Mouse (Mus musculus): ENCODE measurements around the gene Slc6a17.

Slc6a17 gene

DNA sequence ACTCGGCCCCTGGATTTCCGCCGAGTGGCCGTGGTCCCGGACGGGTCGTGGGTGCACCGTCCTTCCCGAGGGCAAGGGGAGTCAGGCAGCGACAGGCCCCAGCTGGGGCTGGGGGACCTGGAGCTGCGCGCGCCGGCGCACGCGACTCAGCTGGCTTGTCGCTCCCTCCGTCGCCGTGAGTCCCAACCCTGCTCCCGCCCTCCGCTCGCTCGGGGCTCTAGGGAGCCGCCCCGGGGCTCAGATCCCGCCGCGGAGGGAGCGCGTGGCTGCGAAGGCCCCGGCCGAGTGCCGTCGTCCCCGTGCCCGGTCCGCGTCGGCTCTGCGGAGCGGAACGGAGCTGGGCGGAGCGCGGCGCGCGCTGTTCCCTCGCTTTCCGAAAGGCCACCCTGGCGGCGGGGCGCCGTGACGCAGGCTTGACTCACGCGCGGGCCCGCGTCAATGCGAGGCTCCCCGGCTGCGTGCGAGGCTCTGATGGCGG is at the start of gene Slc6a17:
TSS of gene Slc6a17 (minus strand) at position 388 of the 478 bp plus-strand sequence.
- peak; percentile 90 to 95 for DNase-seq

DNA sequence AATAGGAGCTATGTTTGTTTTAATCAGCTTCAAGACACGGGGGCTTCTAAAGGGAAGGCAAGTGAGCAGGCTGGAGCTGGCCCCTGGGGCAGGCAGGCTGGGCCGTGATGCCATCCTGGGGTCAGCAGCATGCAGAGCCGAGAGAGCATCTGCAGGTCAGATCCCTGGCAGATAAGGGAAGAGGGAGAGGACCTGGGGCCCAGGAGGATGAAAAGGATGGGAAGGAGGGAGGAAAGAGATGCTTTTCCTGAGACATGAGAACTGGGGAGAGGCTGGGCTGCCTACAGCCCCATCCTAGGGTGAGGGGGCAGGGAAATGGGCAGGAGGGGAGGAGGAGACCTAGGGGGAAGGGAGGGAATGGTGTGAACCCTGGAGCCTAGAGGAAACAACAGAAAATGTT is 47.5 kb upstream of the Slc6a17 start:
- DNase-seq, result no peak

DNA sequence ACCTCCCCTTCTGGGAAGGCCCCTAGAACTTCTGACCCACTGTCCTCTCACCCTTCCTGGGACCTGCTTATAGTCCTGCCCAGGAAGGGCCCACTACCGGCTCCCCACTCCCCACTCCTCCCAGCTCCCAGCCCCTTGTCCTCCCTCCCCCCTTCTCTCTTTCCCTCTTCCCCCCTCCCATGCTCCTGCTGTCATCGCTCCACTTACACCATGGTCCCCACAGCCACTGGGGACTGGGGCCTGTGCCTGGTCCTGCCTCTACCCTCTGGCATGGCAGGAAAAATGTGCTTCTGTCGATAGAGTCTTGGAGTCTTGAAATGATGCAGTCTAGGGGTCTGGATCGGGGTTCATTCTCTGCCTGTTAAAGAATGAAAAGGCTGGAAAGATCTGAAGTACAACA is 46.1 kb upstream of the Slc6a17 start:
- DNase-seq, result no peak

DNA sequence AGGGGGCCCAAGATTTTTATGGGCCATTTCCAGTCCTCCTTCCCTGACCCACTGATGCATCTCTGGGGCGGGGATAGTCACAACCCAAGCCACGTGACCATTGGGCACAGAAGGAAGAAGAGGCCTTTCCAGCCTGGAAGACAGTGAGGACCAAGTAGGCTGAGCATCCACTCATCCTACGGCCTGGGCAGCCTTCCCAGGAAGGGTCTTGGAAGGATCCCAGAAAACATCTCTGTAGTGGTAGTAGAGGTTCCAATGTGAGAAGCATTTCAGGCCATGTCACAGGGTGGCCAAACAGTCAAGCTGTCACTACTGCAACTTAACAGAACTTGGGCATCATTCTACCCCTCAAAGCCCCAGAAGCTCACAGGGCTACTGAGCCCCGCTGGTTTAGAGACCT is 44.8 kb upstream of the Slc6a17 start:
- DNase-seq, result no peak

DNA sequence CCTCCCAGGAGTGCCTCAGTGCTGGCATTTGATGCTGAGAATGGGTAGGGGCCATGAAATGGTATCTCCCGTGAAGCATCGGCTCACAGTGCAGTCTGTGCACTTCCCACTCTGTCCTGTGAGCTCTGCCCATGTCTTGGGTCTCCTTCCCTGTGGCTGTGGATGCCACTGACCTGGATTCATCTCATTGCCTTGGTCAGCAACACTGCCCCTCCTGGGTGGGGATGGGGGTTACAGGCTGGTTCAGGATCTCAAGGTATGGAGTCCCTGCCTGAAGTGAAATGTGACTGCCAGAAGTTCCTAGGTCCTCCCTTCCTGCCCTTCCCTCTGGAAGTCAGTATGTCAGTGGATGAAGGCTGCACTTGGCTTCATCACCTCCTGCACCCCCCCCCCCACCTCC is 44.3 kb upstream of the Slc6a17 start:
- no peak for DNase-seq

DNA sequence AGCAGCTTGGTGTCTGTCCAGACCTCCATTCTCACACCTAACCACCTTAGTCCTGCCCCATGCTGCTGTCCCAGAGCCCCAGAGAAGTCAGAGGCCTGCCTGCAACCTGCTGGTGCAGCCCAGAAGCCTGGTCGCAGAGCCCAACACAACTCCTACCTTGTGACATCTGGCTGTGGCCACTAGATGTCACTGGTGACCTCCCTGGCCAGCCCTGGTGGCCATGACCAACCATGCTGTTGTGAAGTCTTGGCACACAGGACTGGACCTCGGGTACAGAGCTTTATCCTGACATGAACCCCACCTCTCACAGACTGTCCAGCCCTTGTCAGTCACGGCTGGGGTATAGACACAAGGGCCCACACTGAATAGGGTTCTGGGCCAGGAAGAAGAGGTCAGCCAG is 41.4 kb upstream of the Slc6a17 start:
- DNase-seq, result peak; percentile 78 to 80

DNA sequence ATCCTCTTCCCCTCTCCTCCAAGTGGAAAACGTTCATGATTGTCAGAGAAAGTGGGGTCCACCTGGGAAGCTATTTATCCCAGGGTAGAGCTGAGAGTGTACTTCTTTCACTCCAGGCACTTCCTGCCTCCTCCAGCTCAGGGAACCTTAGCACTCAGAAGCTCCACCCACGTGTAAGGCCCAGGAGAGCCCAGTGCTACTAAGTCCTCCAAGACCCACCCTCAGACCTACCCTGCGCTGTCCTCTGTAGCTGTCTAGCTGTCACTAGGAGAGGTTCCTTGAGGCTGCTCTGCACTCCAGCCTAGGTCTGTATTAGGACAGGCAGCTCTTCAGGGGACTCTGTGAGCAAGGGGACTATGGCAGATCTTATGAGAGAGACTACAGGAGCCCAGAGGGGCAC is 40.9 kb upstream of the Slc6a17 start:
- no peak for DNase-seq

DNA sequence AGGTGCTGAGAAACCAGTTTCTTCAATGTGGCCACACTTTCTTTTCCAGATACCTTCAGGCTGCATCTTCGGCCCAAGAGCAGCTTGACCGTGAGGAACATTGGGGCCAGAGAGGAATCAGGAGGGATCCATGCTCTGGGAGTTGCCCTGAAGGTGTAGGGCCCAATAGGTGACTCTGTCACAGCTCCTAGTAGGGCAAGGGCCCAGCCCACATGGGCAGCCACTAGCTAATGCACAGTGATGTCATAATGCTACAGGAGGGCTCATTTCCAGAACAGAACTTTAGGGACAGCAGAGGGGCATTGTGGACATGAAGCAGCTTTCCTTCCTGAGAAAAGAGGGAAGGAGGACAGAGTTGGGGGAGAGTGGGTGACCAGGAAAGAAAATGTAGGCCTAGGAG is 37.0 kb upstream of the Slc6a17 start, which contains the start of gene Ubl4b:
TSS of gene Ubl4b (minus strand) at position 232 of the 400 bp plus-strand sequence.
- DNase-seq, result no peak

DNA sequence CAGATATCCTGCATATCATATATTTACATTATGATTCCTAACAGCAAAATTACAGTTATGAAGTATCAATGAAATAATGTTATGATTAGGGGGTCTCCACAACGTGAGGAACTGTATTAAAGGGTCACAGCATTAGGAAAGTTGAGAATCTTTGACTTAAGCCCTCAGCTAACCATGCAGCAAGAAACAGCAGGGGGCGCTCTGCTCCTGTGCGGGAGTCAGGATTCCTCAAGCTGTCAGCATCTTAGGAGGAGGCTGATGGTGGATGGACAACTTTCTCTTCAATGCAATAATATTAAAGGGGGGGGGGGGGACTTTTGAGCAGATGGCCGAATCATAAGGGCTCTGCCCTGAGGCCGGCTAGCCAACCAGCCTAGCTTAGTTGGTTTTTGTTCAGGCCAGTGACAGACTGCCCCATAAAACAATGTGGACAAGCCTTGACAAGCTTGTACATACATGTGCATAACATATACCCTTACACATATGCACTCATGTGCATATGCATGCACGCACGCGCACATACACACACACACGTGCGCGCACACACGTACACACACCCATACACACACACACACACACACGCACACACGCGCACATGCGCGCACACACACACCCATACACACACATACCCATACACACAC is 32.7 kb upstream of the Slc6a17 start:
- DNase-seq, result peak; percentile 83 to 87

DNA sequence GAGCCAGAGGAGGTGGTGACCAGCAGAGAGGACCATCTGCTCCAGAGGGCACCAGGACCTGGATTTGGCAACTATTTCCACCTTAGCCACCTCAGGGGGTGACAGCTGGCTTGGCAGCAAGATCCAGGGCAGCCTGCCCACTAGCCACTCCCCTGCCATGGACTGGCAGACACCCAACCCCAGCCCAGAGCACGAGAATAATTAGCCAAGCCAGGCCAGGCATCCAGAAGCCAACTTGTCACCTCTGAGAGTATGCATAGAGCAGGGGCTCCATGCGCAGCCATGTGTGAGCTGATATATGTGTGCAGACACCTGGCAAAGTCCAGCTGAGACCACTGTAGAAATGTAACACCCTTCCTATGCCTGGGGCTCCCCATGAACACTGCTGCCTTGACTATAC is 29.1 kb upstream of the Slc6a17 start:
- peak; percentile 69 to 80 for DNase-seq

DNA sequence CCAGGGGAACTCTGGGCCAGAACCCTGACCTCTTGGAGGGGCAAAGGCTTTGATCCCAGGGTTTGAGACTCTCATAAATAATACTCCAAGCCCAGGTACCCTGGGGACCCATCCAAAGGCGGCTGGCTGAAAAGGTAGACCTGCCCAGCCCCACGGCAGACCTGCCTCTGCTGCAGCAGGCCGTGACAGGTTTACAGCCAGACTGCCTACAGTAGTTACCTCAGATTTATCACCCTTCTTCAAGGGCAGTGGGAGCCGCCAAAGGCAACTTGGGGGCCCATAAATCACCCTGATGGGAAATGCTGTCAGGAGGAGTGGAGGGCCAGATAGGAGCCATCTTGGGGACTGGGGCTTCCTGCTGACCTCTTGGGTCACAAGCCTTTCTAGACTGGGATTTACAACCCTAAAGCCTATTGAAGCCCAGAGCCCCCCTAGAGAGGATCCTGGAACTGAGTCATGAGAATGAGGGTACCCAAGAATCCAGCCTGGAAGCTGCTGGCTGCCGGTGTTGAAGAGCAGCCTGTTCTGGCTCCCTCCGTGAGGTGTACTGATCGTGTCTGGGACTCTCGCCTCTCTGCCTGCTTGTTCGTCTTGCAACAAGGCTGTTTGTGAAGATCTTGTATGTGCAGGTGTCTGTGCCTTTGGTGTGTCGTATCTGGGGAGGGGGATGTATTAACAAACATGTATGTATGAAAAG is 28.0 kb upstream of the Slc6a17 start:
- no peak for DNase-seq

DNA sequence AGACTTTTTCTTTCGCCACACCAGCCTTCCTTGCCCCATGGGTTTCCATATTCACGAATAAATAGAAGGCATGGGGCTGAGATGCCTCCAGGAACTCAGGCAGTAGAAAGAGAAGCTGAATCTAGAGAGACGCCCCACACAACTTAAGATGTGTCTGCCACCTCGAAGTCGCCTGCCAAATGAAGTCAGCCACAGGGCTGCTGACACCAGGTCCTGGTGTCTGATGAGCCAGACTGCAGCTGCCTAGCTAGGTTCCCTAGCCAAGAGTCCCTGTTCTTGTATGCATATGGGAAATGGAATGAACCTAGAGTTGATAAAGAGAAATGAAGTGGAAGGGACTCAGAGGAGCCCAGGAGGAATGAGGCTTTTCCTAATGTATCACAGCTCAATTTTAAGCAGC is 27.5 kb upstream of the Slc6a17 start:
- DNase-seq, result no peak

DNA sequence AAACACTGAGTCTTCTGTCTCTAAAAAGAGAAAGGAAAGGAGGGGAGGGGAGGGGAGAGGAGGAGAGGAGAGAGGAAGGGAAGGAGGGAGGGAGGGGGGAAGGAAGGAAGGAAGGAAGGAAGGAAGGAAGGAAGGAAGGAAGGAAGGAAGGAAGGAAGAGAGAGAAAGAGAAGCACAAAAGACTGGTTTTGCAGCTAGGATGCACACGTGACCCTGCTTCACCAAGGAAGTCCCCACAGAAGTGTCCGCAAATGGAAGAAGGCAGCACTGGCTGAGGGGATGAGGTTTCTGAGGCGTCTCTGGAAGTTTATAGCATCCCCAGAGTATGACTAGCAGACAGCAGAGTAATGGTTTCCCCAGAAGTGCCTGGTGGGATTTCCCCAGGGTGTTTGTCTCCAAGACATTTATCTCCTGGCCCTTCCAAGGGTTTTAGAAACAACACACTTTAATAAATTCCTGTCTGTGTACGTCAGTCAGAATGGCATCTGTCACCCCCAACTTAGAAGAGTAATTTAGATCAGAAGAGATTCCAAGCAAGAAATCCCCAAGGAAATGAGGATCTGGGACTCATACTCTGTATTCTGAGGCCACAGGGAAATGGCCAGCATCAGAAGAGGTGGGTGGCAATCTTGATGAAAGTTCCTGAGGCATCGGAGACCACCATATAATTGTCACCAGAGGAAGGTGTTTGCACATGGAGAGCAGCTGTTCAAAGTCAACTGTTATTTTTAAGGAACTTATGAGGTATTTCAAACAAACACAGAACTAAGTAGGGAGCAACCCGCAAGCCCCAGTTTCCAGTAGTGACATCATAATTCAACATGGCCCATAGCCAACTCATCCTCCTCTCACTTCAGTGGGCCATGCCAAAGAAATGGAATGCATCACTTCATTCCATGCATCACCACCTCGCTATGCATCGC is 25.6 kb upstream of the Slc6a17 start:
- no peak for DNase-seq

DNA sequence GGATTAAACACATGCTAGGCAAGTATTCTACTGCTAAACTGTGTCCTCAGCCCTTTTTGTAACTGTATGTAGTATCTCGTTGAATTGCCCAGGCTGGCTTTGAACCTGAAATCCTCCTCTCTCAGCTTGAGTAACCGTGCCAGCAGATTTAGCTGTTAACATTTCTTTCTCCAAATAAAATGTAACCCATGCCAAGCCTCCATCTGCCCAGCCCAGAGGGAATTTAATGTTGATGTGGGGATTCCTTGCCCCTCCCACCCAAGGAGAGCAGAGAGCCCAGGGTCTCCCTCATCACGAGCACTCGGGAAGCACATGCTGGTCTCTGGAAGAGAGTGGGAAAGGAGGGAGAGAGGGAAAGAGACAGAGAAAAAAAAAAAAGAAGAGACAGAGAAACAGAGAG is 24.8 kb upstream of the Slc6a17 start:
- no peak for DNase-seq

DNA sequence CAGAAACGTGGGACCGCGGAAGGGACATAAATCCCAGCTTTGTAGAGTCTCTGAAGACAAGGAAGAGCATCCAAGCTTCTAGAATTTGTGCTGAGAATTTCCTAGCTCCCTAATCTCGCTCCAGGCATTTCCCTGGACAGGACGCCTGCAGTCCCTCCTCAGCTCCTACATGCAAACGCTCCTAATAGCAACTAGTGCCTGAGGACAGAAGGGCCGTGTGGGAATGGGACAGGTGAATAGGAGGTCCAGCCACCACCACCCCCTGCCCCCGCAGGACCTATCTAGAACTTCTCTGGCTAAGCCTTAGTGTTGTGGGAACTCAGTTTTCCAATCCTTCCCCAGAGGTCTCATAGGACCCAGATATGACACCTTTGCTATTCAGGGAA is 19.7 kb upstream of the Slc6a17 start:
- no peak for DNase-seq

DNA sequence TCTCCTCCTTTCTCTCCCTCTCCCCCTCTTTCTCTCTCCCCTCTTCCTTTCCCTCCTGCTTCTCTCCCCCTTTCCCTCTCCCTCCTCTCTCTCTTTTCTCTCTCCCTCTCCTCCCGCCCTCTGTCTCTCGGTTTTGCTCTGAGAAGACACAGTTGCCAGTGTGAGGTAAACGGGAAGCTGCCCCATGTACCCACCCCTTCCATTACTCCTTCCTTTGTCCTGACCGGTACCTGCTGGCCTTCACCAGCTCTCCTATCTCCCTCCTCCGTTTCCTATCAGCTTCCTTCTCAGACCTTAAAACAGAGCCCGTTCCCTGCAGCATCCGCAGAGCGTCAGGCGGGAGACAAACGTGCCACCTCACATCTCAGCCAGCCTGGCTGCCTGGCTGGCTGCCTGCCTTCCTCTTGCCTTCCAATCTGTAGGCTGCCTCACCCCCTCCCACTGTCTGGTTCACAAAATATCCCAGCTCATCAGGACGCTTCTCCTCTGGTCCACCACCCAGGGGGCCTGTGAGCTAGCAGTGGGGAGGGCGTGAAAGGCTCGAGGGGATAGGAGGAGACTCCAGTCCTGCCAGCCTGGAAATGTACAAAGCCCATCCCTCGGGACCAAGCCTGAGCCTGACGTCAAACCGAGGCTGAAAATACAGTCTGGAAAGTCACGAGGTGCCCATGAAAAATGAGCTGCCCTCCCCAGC is 19.1 kb upstream of the Slc6a17 start:
- DNase-seq, result peak; percentile 80 to 81

DNA sequence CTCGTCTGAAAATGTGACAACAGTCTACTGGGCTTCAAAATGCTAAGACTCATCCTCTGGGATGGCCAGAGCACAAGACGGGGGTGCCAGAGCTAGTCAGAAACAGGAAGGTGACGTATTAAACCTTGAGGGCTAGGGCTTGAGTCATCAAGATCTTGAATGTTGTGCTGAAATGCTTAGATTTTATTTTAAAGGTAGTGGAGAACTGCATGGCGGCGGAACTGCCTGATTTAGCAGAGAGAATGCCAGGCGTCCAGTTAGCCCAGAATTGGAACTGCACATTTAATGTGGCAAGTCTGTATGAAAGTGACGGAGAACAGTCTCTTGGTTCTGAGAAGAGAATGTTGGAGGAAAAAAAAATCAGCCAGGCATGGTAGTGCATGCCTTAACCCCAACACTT is 17.1 kb upstream of the Slc6a17 start:
- no peak for DNase-seq

DNA sequence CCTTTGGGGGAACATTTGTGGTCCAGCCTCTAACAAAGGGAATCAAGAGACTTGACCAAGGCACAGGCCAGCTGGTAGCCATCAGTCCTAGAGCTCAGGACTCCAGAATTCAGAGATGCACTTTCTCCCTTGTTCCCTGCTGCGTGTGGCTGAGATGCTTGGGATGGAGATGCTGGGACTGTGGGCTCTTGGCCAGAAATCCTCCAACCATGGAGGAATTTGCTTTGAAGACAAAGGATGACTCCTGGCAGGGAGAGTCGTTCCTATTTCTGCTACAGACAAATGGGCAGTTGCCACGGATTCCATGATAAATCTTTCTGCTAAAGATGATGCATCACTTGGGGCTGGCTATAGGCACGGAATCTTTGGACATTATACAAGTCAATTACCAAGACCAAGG is 15.7 kb upstream of the Slc6a17 start:
- peak; percentile 60 to 62 for DNase-seq

DNA sequence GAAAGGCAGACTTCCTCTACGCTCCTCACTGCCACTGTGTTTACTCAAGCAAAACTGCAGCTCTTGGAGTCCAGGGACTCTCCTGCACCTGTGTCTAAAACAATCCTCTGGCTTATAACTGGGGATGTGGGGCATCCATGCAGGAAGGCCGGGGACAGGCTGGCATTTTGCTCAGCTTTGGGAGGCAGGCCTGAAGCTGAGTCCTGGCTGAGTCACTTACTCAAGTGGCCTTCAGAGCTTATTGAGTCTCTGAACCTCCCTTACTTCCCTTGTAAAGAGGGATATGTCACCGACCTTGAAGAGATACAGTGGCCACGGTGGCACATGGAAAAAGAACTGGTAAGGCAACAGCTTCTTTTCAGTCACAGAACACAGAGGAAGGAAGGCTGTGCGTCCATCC is 12.8 kb upstream of the Slc6a17 start:
- DNase-seq, result no peak

DNA sequence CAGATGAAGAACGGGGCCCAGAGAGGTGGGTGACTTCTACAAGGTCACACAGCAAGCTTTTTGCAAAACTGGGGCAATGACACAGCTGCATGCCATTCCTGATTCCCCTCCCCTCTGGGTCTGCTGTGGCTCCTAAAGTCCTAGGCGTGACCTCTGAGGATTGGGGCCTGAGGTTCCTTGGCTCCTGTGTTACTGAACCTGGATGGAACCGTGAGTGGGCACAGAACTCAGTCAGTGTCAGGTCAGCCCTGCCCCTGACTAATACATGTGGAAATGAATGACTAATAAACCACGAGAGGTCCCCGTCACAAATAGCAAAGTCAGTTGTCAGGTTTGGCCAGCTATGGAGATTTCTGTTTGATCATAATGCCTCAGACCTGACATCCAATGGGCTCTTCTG is 11.4 kb upstream of the Slc6a17 start:
- DNase-seq, result no peak

DNA sequence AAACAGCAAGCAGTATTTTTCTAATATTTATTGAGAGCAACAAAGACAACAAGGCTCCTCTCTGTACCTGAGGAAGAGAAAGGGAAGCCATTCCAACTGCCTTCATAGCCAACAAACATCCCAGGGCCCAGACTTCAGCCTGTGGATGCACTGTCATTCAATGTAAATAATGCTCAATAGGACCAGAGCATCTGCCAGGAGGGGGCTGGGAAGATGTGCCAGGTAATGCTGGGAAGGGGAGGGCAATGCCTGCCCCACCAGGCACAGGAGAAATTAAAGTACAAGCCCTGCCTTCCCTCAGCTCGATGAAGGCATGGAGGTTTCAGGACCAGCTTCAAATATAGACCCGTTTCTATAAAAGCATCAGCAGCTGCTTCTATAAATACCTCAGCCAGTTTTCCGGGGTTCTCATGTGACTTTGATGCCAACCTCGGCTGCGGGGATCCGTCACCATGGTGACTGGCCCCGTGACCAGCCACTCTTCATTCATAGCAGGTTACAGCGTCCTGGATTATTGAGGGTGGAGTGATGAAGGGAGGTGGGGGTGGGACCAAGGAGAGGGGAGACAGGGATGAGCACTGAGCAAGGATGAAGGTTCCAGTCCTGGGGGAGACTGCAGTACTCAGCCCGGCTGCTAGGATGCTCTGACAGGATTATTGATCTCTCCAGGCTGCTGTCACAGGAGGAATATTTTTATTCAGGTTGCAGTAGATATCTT is 10.7 kb upstream of the Slc6a17 start:
- peak; percentile 72 to 78 for DNase-seq

DNA sequence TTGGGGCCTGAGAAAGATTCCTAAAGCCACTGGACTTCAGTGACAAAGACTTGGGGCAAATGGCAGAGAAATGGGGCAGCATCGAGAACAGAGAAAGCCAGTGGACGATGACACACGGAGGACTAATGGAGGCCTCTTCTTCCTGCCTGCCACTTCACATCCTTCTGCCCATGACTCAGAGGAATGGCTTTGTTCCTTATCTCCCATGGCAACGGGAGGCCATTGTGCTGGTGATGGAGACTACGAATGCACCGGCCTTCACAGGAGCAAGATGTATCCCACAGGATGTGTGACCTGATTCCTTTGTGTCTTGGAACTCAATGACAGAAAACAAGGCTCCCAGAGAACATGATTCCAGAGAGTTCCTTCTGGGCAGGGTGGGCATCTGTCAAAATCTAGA is 6.7 kb upstream of the Slc6a17 start:
- no peak for DNase-seq
